Mouse (Mus musculus) right cerebral cortex, adult 2 months (tissue): ENCODE results near the gene Krba1.
A peak's percentile ranks its signal among the peaks of the same experiment; 100 is the strongest.

ENCODE experiments used
- DNase-seq, 2 experiments: peaks; one replicate each; pipeline ENCODE4 v3.0.0; 2021 to 2022; ENCODE audit warnings: low spot score in 2 of 2

Krba1 gene

DNA sequence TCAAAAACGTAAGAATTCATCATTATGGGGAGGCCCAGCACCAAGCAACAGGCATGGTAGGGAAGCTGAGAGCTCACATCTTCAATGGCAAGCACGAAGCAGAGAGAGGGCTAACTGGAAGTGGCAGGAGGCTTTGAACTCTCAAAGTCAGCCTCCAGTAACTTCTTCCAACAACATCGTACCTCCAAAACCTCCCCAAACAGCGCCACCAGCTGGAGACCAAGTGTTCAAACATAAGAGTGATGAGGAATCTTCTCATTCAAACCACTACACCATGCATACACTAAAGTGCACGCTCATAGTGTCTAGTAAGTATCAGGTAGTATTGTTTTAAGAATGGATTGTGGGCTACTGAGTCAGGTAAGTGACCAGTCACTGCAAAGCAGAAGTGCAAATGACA, 28.7 kb downstream of the Krba1 start:
- no peak for DNase-seq

GRCm38 (mm10) chr6:48426956-48427355, 31.6 kb downstream of the Krba1 start:
- DNase-seq = no peak

- DNase-seq = no peak
Measured at GRCm38 (mm10) chr6:48428769-48429557, 33.6 kb downstream of the Krba1 start.

DNA sequence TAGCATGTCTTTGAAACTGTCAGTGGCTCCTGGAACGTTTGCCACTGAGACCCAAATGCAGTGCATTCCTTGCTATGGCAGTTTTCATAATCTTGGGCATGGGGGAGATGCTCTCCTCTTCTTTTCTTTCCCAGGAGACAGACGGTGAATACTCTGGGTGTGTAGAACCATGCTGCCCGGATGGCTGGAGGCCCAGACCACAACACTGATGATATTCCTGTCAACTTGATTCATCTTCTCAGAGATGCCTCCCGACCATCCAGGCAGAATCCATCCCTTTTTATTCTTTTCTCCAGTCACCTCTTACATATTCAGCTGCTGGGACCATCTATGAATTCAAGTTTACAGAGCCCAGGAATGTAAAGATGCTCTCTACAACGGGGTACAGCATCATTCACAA, 35.4 kb downstream of the Krba1 start:
- no peak for DNase-seq

DNA sequence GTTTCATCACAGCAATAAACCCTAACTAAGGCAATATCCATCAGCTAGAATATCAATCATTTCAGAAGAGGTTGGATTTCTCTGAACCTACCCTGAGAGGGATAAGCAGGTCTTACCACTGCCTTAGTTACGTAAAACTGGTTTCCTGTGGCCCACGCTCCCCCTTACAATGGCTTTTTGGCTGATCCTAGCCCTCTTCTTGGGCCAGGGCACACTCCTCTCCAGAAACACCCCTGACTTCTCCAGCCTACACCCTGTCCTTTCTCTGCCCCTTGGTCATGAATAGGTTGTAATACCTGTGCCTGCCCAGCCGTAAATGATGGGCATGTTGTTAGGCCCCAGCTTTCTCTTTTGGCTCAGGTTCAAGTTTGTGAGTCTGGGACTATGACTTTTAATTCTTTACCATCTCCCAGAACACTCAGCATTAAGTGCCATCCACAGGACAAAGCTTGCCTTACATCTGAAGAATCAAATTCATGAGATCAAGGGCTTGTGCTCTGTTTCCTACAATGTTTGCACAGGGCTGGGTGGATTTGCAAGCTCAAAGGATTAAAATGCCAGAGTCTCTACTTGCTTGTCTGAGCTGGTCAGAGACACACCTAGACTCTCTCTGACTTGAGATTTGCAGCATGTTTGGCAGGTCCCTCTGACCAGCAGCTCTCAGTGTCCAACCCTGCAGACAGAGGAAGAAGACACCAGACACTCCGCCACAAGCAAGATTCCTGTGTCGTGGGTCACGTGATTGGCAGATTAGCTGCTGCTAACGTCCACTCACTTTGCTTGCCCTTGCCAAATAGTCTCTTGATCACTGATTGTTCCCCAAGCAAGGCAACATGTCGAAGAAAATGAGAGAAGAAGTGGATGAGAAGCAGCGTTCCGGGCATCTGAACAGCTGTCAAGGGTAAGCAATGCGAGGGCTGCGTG, 37.8 kb downstream of the Krba1 start:
- DNase-seq = no peak

- no peak for DNase-seq
Measured at GRCm38 (mm10) chr6:48434651-48435050, 39.3 kb downstream of the Krba1 start.

DNA sequence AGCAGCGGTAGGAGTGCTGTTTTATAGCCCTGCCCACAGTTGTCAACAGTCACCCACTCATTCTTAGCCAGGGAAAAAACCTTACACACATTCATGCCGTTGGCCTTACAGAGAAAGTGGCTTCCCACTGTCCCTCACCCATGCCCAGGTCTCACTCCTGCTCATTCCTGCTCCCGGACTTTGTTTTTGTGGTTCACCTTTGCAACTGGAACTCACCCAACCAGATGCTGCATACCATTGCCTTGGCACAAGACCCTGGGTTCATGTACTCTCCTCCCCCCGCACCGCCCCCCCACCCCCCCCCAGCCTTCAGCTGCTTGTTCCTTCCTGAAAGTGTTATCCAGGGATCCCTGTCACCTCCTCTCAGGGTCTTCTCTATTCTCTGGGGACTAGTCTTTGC, 39.7 kb downstream of the Krba1 start:
- no peak for DNase-seq

DNA sequence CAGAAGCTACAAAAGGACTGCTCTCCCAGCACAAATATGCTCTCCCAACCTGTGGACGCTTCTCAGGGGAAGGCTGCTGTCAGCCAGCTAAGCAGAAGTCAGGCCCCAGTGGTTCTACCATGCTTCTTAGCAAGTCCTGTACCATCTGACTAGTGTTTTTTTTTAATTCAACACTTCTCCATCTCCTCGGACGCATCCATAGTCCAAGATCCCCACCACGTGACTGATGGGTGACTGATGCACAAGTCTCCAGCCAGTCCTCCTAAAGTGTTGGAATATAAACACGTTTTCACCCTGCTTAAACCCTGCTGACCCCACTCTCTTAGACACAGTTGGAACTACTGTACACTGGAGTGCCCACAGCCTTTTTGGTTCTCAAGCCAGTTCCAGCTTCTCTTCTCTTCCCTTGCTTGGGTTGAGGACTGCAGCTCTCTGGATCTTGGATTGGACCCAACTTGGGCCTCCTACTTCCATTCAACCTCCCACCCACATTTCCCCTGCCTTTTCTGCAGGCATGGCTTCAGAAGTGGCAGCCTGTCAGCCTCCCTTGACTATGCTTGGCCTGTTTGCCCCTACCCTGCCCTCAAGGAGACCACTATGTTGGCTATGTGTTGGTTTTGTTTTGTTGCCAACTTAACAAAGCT, 40.4 kb downstream of the Krba1 start:
- no peak for DNase-seq

DNA sequence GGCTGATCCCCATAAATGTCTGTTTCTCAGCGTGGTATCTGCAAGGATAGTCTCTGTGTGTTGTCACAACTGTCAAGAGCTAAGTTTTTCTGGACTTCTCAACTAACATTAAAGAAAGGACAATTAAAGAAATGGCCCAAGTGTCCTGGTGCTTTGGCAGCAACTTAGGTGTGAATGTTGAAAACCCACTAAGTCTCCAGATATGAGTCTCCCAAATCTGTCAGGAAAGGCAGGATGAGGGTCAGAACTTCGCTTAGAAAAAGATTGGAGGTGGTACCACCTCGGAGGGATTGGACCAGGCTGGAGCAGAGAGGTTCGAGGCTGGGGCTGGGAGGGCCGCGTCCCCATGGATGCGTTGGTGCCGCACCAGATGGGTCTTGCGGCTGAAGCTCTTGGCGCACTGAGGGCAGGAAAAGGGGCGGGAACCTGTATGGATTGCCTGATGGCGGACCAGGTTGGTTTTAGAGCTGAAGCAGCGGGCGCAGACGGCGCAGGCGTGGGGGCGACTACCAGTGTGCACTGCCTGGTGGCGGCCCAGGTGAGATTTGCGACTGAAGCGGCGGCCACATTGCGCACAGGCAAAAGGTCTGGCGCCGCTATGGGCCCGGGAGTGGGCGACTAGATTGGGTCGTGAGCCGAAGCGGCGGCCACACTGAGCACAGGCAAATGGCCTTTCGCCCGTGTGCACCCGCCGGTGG, 42.4 kb downstream of the Krba1 start:
- DNase-seq = no peak

DNA sequence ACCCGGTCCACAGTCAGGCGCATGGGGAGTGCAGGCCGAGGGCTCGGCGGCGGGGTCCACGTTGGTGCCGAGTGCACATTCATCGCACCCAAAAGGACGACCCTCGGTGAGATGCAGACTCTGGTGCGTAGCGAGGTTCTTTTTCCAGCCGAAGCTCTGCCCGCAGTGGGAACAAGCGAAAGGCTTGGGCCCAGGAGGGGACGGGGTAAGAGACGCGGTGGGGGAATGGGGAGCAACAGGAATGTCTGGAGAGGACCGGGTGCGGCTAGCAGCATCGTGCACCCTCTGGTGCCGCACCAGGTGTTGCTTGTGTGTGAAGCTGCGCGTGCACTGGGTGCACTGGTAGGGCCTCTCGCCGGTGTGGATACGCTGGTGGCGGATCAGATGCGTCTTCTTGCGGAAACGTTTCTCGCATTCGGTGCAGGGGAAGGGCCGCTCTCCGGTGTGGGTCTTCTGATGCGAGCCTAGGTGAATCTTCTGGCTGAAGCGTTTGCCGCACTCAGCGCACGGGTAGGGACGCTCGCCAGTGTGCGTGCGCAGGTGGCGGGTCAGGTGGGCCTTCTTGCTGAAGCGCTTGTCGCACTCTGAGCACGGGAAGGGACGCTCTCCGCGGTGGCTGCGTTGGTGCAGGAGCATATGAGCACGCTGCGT, 43.2 kb downstream of the Krba1 start:
- no peak for DNase-seq

DNA sequence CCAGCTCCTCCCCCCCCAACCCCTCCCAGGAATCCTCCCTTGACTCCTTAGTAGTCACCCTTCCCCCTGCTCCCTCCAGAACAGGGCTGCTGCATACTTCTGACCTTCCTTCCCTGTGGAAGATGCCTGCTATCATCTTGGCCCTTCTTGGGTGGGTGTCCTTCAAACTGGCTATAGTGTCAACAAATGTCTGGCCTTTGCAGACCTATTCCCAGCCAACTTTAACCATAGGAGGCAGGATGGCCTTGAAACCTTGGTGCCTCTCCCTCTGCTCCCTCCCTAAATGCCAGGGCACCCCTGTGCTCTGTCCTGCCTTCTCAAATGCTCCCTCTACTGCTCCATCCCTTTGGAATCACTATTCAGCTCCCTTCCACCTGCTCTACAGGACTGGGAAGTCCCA, 44.3 kb downstream of the Krba1 start:
- DNase-seq = no peak

GRCm38 (mm10) chr6:48440306-48441014, 45.1 kb downstream of the Krba1 start:
- no peak for DNase-seq

- peak; percentile 79 for DNase-seq
Measured at GRCm38 (mm10) chr6:48443592-48444309, 48.4 kb downstream of the Krba1 start.

GRCm38 (mm10) chr6:48444310-48445180, 49.2 kb downstream of the Krba1 start:
- DNase-seq = peak in 1 of 2 experiments; percentile 61

- DNase-seq = peak; percentile 32 to 47
Measured at GRCm38 (mm10) chr6:48445181-48446101, 50.1 kb downstream of the Krba1 start, which contains the start of gene Zfp467. TSS of gene Zfp467 (minus strand) at chr6:48445825.

DNA sequence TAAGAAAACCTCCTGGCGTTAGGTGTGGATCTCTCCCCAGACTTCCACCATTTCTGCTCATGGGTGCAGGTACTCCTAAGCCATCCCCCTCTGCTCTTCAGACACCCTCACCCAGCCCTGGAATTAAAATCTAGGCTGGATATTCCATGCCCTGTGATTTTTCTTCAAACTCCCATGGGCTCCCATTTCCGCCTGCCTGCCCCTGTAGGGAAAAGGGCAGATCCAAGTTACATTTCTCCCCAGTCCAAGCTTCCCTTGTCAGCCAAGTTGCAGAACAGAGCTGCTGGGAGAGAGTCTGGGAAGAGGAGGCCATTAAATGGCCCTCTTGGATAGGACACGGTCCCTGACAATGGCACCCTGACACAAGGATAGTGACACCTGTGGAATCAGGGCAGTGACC, 50.9 kb downstream of the Krba1 start:
- no peak for DNase-seq

DNA sequence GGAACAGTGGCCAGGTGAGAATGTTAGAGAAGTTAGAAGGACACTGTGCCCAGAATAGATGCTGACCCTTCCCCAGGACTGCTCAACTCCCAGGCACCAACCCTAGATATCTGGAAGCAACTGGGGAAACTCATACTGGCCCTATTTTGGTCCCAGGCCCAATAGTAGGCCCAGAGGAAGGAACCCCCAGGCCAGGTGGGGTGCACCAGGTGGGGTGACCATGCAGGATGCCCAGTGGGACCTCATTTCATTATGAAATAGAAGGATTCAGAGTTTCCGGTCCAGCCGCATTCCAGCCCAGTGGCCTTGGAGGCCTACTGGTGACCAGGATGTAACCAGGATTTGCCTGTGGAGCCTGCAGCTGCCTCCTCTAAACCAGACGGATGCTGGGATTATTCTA, 51.5 kb downstream of the Krba1 start:
- no peak for DNase-seq

GRCm38 (mm10) chr6:48447929-48448328, 52.5 kb downstream of the Krba1 start, which contains the start of gene Sspo:
TSS of gene Sspo (plus strand) at chr6:48448229.
- DNase-seq = no peak
